Mouse (Mus musculus) liver, embryonic 13.5 days (tissue): ENCODE results near the gene Tbcb. TPM values are rescaled to one million over a fixed set of nuclear protein-coding genes. Genes with fewer than 3 reads are reported as not detected.
A peak's percentile ranks its signal among the peaks of the same experiment; 100 is the strongest.
"Not testable (repeated sequence)": the region's sequence is repeated elsewhere in the genome, so short reads cannot be mapped to it uniquely, and the experiment has no call there.

Source experiments
- ATAC-seq: fragments of 200-750 bp; cut with Nextera tagmentation; 2 replicates; pipeline ENCODE4 v1.8.0; 2017; ENCODE audit warnings: low read depth, mild to moderate bottlenecking, moderate number of reproducible peaks, moderate library complexity
- DNase-seq: peaks from one replicate; pipeline ENCODE4 v3.0.0; 2022
- H3K27ac ChIP-seq: fragments of 300-500 bp; sonication (generic); 2 replicates; pipeline ENCODE4 v1.5.1; 2015; ENCODE audit warnings: moderate library complexity, mild to moderate bottlenecking, inconsistent platforms
- H3K27me3 ChIP-seq: fragments of 300-500 bp; sonication (generic); 2 replicates; pipeline ENCODE4 v1.6.1; 2015; ENCODE audit warnings: mild to moderate bottlenecking, inconsistent platforms
- H3K36me3 ChIP-seq: fragments of 300-500 bp; sonication (generic); 2 replicates; pipeline ENCODE4 v1.6.1; 2015; ENCODE audit warnings: mild to moderate bottlenecking, inconsistent platforms
- H3K4me1 ChIP-seq: fragments of 300-500 bp; sonication (generic); replicated peaks from 2 replicates; pipeline ENCODE4 v1.6.1; 2015; ENCODE audit warnings: inconsistent platforms
- H3K4me2 ChIP-seq: fragments of 300-500 bp; sonication (generic); 2 replicates; pipeline ENCODE4 v1.6.1; 2015; ENCODE audit warnings: inconsistent platforms, mild to moderate bottlenecking, moderate library complexity
- H3K4me3 ChIP-seq: fragments of 300-500 bp; sonication (generic); replicated peaks from 2 replicates; pipeline ENCODE4 v1.5.1; 2015; ENCODE audit warnings: mild to moderate bottlenecking, inconsistent platforms
- H3K9ac ChIP-seq: fragments of 300-500 bp; sonication (generic); 2 replicates; pipeline ENCODE4 v1.6.1; 2015; ENCODE audit warnings: mild to moderate bottlenecking, inconsistent platforms
- H3K9me3 ChIP-seq: fragments of 300-500 bp; sonication (generic); replicated peaks from 2 replicates; pipeline ENCODE4 v1.6.1; 2016; ENCODE audit warnings: inconsistent platforms
- WGBS: fragments of 180-500 bp; shearing (Covaris S2); methylation state at CpG from one replicate; pipeline ENCODE4 v1.1.7; 2015; ENCODE audit not compliant: insufficient replicate concordance; 5-methylcytosine and 5-hydroxymethylcytosine counted together
- polyA plus RNA-seq: library from polyadenylated mRNA; unstranded; fragments of >200 nt; fragmentation: Nextera tagmentation; extraction: Ambion mirVana; gene quantifications from 2 replicates; pipeline ENCODE4 v1.2.1, GENCODE M21; 2015

Tbcb gene
- polyA plus RNA-seq, 1 experiment from 2014 or later, result 63.7 TPM

GRCm38 (mm10) chr7:30193581-30194100 is 38.4 kb downstream of the Tbcb start:
- peak overlapping the region; percentile 95 for H3K27ac ChIP-seq
- no peaks in the 10 kb centered on the region for H3K9me3 ChIP-seq
- H3K4me1 ChIP-seq, result peaks cover 43% of the 10 kb centered on the region
- H3K9ac ChIP-seq, result peak overlapping the region; percentile 90
- H3K4me3 ChIP-seq, result peak overlapping the region; percentile 86
- DNase-seq (peak; percentile 85), ATAC-seq (peak; percentile 78)
- peaks cover 41% of the 10 kb centered on the region for H3K36me3 ChIP-seq
- no peaks in the 10 kb centered on the region for H3K27me3 ChIP-seq
- peak overlapping the region; percentile 94 for H3K4me2 ChIP-seq
- 1% methylated on average over 26 of the region's 26 CpGs for WGBS

- H3K4me3 ChIP-seq, result peak overlapping the region; percentile 86
- H3K9me3 ChIP-seq, result no peaks in the 10 kb centered on the region
- H3K4me2 ChIP-seq, result peak overlapping the region; percentile 94
- H3K27ac ChIP-seq, result peak overlapping the region; percentile 95
- H3K4me1 ChIP-seq, result peaks cover 37% of the 10 kb centered on the region
- H3K36me3 ChIP-seq, result peaks cover 47% of the 10 kb centered on the region
- 61% methylated on average over 9 of the region's 9 CpGs for WGBS
- no peak for ATAC-seq
- peak overlapping the region; percentile 90 for H3K9ac ChIP-seq
- H3K27me3 ChIP-seq, result no peaks in the 10 kb centered on the region
- no peak for DNase-seq
These were observed 39.1 kb downstream of the Tbcb start for GRCm38 (mm10) chr7:30193013-30193412.

GRCm38 (mm10) chr7:30192088-30192487 is 40.0 kb downstream of the Tbcb start:
- no peak overlapping the region for H3K9ac ChIP-seq
- H3K4me2 ChIP-seq, result no peak overlapping the region
- no peak overlapping the region for H3K4me3 ChIP-seq
- no peaks in the 10 kb centered on the region for H3K9me3 ChIP-seq
- DNase-seq, result no peak
- ATAC-seq, result no peak
- H3K27ac ChIP-seq, result no peak overlapping the region
- peaks cover 34% of the 10 kb centered on the region for H3K4me1 ChIP-seq
- no peaks in the 10 kb centered on the region for H3K27me3 ChIP-seq
- peaks cover 57% of the 10 kb centered on the region for H3K36me3 ChIP-seq
- WGBS, result 89% methylated on average over 12 of the region's 12 CpGs

- no peaks in the 10 kb centered on the region for H3K27me3 ChIP-seq
- H3K36me3 ChIP-seq, result peaks cover 69% of the 10 kb centered on the region
- H3K9me3 ChIP-seq, result no peaks in the 10 kb centered on the region
- H3K4me3 ChIP-seq, result no peak overlapping the region
- 83% methylated on average over 4 of the region's 4 CpGs for WGBS
- H3K27ac ChIP-seq, result no peak overlapping the region
- peaks cover 27% of the 10 kb centered on the region for H3K4me1 ChIP-seq
- H3K9ac ChIP-seq, result no peak overlapping the region
- no peak overlapping the region for H3K4me2 ChIP-seq
- ATAC-seq (no peak), DNase-seq (no peak)
These were observed 43.0 kb downstream of the Tbcb start for GRCm38 (mm10) chr7:30189116-30189491.

- H3K9me3 ChIP-seq, result no peaks in the 10 kb centered on the region
- peaks cover 32% of the 10 kb centered on the region for H3K4me1 ChIP-seq
- WGBS, result 79% methylated on average over 12 of the region's 12 CpGs
- no peaks in the 10 kb centered on the region for H3K27me3 ChIP-seq
- no peak overlapping the region for H3K4me3 ChIP-seq
- DNase-seq, result no peak
- peaks cover 69% of the 10 kb centered on the region for H3K36me3 ChIP-seq
- H3K4me2 ChIP-seq, result no peak overlapping the region
- H3K27ac ChIP-seq, result no peak overlapping the region
- no peak for ATAC-seq
- no peak overlapping the region for H3K9ac ChIP-seq
These were observed 43.5 kb downstream of the Tbcb start for GRCm38 (mm10) chr7:30188344-30189115.

- Histone ChIP-seq H3K9ac (peak overlapping the region; percentile 49; the same call in 1 of the 2 replicates), H3K36me3 (peaks cover 39% of the 10 kb centered on the region), H3K27ac (peak overlapping the region; percentile 14; the same call in 1 of the 2 replicates), H3K4me3 (no peak overlapping the region), H3K4me2 (peak overlapping the region; percentile 66), H3K27me3 (no peaks in the 10 kb centered on the region), H3K9me3 (no peaks in the 10 kb centered on the region), H3K4me1 (peaks cover 20% of the 10 kb centered on the region)
- ATAC-seq, result no peak
- DNase-seq, result no peak
- WGBS, result 71% methylated on average over 13 of the region's 13 CpGs
These were observed 47.3 kb downstream of the Tbcb start for GRCm38 (mm10) chr7:30184641-30185348.

- H3K36me3 ChIP-seq, result peaks cover 31% of the 10 kb centered on the region
- peak within 1 kb of the TSS; percentile 49 for H3K9ac ChIP-seq
- peak within 1 kb of the TSS; percentile 66 for H3K4me2 ChIP-seq
- H3K27me3 ChIP-seq, result no peaks in the 10 kb centered on the region
- peak within 1 kb of the TSS; percentile 14 for H3K27ac ChIP-seq
- ATAC-seq (peak; percentile 89), DNase-seq (peak; percentile 88)
- H3K4me1 ChIP-seq, result peaks cover 20% of the 10 kb centered on the region
- H3K4me3 ChIP-seq, result peak within 1 kb of the TSS; percentile 38
- no peaks in the 10 kb centered on the region for H3K9me3 ChIP-seq
- under 1% methylated on average over 11 of the region's 11 CpGs for WGBS
These were observed 48.2 kb downstream of the Tbcb start, which contains the start of gene Cox7a1 for GRCm38 (mm10) chr7:30183879-30184289. Gene Cox7a1 (plus strand): TSS chr7:30184144.

GRCm38 (mm10) chr7:30183189-30183588 is 48.9 kb downstream of the Tbcb start:
- peak overlapping the region; percentile 66 for H3K4me2 ChIP-seq
- not testable (repeated sequence) for H3K27me3 ChIP-seq, H3K27ac ChIP-seq, DNase-seq, ATAC-seq, H3K9ac ChIP-seq, H3K9me3 ChIP-seq, H3K4me3 ChIP-seq
- peaks cover 28% of the 10 kb centered on the region for H3K36me3 ChIP-seq
- peaks cover 20% of the 10 kb centered on the region for H3K4me1 ChIP-seq
- WGBS, result 66% methylated on average over 6 of the region's 7 CpGs

- not testable (repeated sequence) for DNase-seq, ATAC-seq, H3K4me3 ChIP-seq, H3K27ac ChIP-seq, H3K27me3 ChIP-seq, H3K9me3 ChIP-seq, H3K9ac ChIP-seq, H3K4me2 ChIP-seq
- H3K36me3 ChIP-seq, result peaks cover 22% of the 10 kb centered on the region
- peaks cover 20% of the 10 kb centered on the region for H3K4me1 ChIP-seq
- WGBS, result 85% methylated on average over 10 of the region's 10 CpGs
These were observed 50.1 kb downstream of the Tbcb start for GRCm38 (mm10) chr7:30181929-30182328.

- Histone ChIP-seq H3K36me3 (peaks cover 16% of the 10 kb centered on the region), H3K4me3 (no peak overlapping the region), H3K27me3 (no peaks in the 10 kb centered on the region), H3K4me1 (peaks cover 20% of the 10 kb centered on the region), H3K27ac (no peak overlapping the region), H3K9me3 (no peaks in the 10 kb centered on the region), H3K9ac (no peak overlapping the region), H3K4me2 (no peak overlapping the region)
- ATAC-seq (no peak), DNase-seq (peak; percentile 54)
- WGBS, result under 1% methylated on average over 4 of the region's 4 CpGs
These were observed 50.8 kb downstream of the Tbcb start for GRCm38 (mm10) chr7:30181308-30181707.

GRCm38 (mm10) chr7:30178256-30178655 is 53.8 kb downstream of the Tbcb start:
- Histone ChIP-seq H3K4me2 (no peak overlapping the region), H3K27ac (no peak overlapping the region), H3K36me3 (peaks cover 11% of the 10 kb centered on the region), H3K27me3 (no peaks in the 10 kb centered on the region), H3K9me3 (no peaks in the 10 kb centered on the region), H3K4me1 (no peaks in the 10 kb centered on the region), H3K4me3 (no peak overlapping the region), H3K9ac (no peak overlapping the region)
- 78% methylated on average over 11 of the region's 11 CpGs for WGBS
- DNase-seq (no peak), ATAC-seq (no peak)
